Mouse (Mus musculus) cerebellum, postnatal 36 days (tissue): ENCODE measurements around the gene Frrs1l.

Source experiments
- DNase-seq, 2 experiments: peaks; one replicate each; pipeline ENCODE4 v3.0.0; 2021 to 2022; ENCODE audit warnings: mixed read lengths in 2 of 2

Gene Frrs1l

DNA sequence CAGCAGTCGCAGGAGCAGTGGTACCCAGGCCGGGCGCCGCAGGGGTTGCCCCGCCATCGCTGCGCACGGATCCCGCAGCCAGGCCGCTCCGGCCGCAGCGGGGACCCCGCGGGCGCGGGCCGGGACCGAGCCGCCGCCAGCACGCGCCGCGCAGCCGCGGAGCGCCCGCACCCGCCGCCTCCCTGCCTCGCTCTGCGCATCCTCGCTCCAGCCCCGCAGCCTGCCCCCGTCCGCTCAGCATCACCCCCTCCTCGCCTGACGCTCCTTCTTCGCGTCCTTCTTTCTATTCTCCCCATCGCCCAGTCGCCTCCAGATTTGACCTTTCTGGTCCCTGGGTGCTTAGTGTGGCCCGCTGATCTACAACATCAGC lies at the start of gene Frrs1l:
Frrs1l (minus strand) TSS at position 177 of the 370 bp plus-strand sequence.
- DNase-seq = peak; percentile 73 to 80

DNA sequence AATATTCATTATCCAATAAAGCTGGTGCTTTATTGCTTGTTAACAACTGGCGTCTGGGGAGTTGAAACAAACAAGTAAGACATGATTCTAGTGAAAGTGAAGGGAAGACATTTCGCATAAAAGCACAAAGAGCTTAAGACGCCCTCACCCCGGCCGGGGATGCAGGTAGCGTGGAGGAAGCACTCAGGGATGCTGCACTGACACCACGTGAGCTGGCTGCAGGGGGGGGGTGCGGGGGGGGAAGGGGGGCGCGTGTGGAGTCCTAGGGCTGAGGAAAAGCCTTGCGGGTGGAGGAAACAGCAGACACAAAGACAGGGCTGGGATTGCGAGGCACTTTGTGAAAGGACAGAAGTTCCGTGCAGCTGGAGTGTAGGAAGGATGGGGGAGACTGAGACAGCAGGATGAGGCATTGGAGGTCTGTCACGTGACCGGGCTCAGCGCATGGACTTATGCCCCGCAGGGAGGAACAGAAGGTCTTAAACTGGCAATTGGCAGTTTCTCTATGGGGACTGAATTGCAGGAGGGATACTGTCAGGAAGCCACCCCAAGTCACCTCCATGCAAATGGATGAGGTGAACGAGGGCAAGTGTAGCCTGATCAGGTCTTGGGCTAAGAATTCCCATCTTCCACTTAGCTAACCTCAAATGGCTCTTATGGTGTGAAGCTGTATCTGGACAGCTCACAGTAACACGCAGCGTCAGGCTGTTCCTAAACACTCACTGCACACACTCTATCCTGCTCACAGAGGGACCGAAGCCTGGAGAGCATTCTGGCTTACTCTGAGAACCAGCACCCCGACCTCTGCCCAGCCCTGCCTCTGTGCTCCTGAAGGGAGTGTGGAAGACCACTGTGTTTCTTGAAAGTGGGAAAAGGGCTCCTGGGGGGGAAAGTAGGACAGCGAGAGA lies 49.2 kb upstream of the Frrs1l start:
- DNase-seq = peak; percentile 76

DNA sequence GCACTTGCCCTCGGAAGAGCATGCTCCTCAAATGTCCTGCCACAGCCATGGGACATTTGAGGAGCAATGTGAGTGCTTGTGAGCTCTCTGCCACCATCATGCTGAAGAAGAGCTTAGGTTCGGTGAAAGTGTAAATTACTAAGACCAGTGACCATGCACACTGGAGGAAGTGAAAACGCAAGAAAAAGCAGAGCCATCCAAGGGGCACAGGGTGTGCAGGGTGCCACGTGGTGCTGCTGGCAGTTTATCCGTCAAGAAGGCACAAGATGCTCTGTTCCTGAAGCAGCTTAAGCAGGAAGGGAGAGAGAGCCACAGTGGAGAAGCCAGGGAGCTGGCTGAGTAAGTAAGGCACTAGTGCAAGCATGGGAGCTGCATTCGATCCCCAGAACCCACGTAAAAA lies 47.4 kb upstream of the Frrs1l start:
- DNase-seq = no peak

DNA sequence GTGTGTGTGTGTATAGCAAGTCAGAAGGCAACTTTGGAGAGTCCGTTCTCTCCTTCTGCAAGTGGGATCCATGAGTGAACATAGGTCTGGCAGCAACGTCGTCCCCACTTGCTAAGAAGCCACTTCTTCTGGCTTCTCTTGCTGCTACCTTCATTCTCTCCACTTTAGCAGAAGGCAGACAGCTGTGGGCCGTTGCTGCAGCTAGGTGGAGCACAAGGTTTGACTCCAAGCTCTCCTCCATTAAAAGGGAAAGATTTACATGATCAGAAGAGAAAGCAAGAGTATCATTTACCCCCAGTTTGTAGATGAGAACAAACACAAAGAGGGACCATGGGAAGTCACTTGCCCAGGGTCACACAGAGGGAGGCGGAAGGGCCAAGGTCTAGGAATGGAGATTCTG lies 44.0 kb upstream of the Frrs1l start:
- no peak for DNase-seq

- no peak for DNase-seq
Observed at GRCm38 (mm10) chr4:57031440-57031839, 41.2 kb upstream of the Frrs1l start.

- no peak for DNase-seq
Observed at GRCm38 (mm10) chr4:57027954-57028353, 37.8 kb upstream of the Frrs1l start.

DNA sequence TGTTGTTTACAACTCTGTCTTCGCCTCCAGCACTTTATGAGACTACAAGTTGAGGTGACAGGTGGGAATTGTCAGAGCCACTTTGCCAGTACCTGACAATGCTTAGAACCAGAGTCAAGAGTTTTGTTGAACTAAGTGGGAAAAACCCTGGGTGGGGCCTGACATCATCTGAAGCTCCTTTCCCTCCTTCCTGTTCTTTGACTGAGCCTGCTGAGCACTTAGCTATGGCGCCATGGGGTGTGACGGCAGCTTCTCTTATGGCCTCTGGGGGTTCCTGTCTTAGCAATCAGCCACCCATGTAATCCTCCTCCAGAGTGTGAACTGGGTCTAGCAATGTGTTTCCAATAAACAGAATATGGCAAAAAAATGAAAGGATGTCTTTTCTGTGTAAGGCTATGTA lies 33.3 kb upstream of the Frrs1l start:
- no peak for DNase-seq

- DNase-seq = no peak
Observed at GRCm38 (mm10) chr4:57021288-57021687, 31.1 kb upstream of the Frrs1l start.

GRCm38 (mm10) chr4:57017229-57017628 lies 27.0 kb upstream of the Frrs1l start:
- peak; percentile 83 to 84 for DNase-seq

DNA sequence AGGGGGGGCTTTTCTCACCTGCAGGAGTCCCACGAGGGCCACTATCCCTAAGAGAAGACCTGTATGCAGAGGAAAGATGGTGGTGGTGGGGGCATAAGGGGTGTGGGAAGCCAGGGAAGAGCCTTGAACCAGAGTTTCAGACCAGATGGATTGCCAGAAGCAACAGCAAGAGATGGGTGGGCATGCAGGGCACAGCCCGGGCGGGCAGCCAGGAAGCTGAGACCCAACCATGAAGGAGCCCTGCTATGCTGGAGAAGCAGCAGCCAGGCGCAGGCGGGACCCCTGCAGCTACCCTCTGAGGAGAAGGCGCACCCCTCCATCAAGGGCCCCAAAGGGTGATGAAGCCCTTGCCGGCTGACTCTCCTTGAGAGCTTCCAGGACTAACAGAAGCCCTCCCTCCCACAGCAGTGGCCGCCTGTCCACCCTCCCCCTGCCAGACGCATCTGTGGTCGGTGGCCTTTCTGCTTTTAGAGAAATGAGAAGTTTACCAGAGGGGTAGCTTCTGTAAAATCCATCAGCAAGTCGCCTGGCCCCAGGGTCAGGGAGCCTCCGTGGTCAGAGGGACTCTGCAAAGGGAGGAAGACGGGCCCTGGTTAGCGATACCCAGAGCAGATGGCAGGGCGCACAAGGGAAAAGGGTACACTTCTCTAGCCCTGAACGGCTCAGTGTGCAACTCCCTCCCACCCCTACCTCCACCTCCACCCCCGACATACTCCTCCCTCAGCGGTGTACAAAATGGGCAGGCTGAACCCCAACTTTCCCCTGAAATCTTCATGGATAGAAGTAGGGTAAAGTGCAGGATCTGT lies 26.4 kb upstream of the Frrs1l start:
- DNase-seq = no peak

DNA sequence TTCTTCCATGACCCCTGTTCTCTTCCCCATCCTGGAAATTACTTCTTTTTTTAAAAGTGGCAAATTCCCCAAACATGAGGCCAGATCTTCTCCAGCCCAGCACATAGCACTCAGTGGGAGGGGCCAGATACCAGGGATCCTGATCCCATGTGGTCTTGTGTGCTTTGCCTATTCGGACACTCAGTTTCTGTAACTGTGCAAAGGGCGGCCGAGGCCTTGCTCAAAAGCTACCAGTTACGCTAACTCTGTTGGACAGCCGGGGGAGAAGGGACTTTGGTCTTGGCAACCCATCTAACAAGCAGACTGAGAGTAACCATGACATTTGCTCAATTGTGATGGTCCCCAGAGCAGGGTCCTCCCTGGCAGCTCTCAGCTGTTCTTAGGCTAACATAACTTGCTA lies 24.8 kb upstream of the Frrs1l start:
- no peak for DNase-seq

- DNase-seq = no peak
Observed at GRCm38 (mm10) chr4:57011454-57012046, 21.4 kb upstream of the Frrs1l start.

GRCm38 (mm10) chr4:57010919-57011318 lies 20.7 kb upstream of the Frrs1l start:
- no peak for DNase-seq

DNA sequence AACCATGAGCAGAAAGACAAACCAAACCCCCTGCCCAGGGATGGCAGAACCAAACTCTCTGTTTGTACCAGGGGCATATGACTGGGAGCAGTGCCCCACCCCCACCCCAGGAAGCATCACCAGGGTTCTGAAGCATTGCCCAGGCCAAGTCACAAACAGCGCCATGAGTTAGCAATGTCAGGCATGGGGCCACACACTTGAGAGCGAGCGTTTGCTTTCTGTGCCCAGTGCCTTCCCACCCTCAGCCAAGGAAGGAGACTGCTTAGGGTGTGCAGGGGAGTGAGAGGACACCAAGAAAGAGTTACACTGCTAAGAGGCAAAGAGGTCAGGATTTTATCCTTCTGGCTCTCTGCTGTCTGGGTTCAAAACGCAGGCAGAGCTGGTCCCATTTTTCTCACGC lies 20.2 kb upstream of the Frrs1l start:
- DNase-seq = no peak

GRCm38 (mm10) chr4:57007717-57008116 lies 17.5 kb upstream of the Frrs1l start:
- no peak for DNase-seq

DNA sequence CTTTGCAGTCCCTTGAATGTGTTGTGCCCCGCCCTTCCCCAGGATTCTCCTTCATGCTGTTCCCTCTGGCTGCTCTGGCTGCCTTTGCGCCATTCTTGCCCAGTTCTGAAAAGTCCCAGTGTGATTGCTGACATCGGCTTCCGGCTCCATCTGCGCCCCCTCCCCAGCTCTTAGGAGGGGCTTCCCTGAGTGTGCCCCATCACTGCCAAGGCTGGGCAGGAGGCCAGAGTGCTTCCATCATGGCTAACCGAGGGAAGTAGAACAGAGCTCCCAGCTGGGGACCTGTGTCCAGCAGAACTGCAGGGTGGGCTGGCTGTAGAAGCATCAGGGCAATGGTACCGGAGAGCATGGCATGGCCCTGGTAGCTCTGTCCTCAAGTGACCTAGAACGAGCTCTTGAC lies 14.8 kb upstream of the Frrs1l start:
- DNase-seq = peak; percentile 39 to 49

GRCm38 (mm10) chr4:57003886-57004285 lies 13.7 kb upstream of the Frrs1l start:
- no peak for DNase-seq

DNA sequence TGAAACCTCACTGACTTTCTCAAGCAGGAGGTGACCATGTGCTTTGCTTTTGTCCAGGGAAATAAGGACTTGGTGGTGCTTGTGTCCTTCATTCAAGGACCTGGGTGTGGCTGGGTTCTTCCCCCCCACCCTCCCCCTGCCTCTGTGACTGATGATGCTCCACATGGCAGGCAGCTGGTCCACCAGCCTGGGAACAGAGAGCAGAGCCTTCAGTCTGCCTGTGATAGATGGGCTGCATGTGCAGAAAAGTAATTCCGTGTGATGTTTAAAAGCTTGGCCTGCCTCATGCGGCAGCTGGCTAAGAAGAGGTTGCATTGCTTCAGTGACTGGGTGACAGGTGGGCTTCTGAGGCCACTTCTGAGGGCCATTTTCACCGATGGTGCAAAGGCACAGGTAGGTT lies 12.6 kb upstream of the Frrs1l start:
- DNase-seq = no peak

DNA sequence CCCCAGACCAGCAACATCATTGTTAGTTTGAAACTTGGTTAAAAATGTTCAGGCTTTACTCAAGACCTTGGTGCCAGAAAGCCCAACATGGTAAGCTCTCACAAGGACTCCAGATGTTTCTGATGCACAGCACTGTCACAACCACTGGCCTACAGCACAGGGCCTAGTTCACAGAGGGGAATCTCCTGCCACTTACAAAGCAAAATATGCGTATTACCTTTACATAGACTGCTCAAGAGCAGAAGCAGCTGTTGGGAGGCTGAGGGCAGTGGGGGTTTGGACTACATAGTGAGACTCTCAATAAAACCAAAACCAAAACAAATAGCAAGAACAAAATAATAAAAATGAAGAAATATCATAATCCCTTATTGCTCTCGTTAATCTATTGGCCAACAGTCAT lies 11.2 kb upstream of the Frrs1l start:
- no peak for DNase-seq

DNA sequence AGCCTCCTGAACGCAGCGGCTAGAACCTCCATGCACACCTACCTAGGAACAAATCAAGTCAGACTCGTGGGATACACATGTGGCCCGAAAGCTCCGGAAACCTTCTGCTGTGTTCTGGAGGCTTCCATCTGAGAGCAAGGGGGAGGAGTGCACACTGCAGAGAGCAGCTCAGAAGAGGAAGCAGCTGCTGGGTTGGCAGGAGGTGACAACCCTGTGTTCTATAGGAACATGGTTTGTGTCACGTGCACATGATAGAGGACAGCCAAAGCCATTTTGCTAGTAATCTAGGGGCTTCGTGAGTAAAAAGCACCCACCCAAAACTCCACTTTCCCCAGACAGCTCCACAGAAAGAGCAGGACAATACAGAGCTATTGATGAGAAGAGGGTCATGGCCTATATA lies 3.1 kb upstream of the Frrs1l start:
- no peak for DNase-seq

DNA sequence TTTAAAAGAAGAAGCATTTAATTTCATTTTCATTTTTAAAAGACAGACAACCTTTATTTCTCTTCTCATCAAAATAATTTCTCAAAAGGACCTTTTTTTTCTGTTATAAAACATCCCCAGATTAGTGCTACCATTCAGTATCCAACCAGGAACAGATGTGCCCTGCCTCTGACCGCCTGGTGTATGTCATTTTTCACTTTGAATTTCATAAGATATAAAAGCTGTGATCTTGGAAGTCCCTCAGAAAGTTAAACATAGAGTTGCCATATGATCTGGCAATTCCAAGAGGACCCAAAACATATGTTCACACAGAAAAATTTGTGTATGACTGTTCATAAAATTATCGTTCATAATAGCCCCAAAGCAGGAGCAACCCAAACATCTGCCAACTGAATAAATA lies 1.8 kb upstream of the Frrs1l start:
- no peak for DNase-seq

DNA sequence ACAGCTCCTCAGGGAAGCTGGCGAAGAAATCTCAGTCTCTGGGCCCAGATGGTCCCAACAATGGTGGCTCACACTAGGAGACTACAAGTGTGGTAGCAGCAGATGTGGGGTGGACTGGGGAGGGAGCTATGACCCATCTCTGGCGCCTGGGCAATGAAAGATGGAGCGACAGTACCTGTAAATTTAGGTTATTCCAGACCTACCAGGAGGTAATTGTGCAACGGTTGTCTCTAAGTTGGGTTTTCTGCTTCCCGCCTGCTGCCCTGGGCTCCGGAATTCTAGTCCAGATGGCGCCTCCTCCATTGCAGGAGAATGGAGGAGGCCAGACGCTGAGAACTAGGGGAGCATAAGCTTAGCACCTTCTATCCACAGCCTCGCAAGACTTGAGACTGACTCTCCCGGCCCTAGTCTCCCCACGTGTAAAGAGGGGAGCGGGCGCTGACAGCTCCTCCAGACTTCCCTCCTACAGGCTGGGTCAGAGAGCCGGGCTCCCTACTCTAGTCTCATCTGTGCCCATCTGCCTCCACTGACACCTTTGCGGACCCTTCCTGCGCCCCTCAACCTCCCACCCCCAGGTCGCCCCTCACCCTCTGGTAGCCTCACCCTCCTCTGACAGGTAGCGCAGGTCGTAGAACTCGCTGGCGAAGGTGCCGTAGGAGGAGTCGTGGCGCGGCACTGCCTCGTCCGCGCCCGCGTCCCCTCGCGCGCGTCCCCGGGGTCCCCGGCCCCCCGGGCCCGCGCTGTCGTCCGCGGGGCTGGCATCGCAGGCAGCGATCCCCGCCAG lies 568 bp downstream of the Frrs1l start:
- peak; percentile 64 to 72 for DNase-seq
